Mouse (Mus musculus) thymus, postnatal 14 days (tissue): ENCODE measurements around the gene Olfr1461.

Source experiments
- DNase-seq: peaks from one replicate; pipeline ENCODE4 v3.0.0; 2021

Olfr1461 gene

DNA sequence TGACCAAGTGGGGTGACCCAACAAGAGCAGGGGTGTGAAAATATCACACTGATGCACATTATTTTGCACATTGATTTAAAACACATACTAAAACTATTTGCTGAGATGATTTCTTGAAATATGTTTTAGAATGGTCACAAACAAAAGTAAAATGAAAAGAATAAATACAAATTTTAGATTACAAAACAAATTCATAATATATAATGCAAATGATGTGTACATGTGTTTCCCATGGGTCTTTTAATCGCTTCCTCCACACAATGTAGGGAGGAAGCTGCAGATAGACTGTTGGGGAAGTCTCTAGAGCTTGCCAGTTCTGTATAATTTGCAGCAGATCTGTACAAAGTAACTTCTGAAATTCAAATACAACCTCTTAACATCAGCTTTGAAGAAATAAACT lies at the start of gene Olfr1461:
Olfr1461 (plus strand) TSS at position 301 of the 400 bp plus-strand sequence.
- no peak for DNase-seq

DNA sequence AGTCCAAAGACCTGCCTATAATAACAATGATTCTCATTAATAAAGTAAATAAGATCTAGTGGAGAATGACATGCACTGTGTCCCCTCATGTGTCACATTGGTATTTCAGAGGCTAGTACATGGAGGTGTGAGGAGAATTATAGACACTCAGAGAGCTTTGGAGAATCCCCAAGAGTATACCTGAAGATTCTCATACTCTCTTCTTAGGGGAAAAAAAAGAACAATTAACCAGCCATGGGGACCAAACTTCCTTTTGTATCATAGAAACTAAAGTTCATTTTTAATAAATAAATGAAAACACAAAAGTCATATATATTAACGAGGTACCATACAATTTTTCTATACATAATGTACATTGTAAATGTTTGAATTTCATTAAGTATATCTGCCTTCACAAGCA lies 13.4 kb upstream of the Olfr1461 start, which contains the start of gene Olfr1459:
Olfr1459 (minus strand) TSS at position 101 of the 400 bp plus-strand sequence.
- no peak for DNase-seq

DNA sequence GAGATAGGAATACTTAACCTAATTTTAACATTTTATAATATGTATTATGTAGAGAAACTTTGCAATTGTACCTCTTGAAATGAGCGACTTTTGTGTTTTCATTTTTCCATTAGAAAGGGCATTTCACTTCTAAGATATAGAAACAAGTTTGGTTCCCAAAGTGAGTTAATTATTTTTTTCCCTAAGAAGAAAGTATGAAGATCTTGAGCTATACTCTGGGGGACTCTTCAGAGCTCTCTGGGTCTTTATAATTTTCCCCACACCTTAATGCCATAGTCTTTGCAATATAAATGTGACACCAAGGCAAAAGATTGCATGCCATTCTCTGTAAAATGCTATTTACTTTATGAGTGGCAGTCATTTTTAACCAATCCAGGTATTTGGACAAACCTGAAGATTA lies 22.6 kb downstream of the Olfr1461 start, which contains the start of gene Olfr1462:
Olfr1462 (plus strand) TSS at position 301 of the 400 bp plus-strand sequence.
- no peak for DNase-seq
